Mouse (Mus musculus) CH12.LX (cell line): ENCODE data around the gene Babam1. TPM values are rescaled to one million over a fixed set of nuclear protein-coding genes. Genes with fewer than 3 reads are reported as not detected.
"Not testable (repeated sequence)": the region's sequence is repeated elsewhere in the genome, so short reads cannot be mapped to it uniquely, and the experiment has no call there.

ENCODE experiments used
- DNase-seq: peaks from one replicate; pipeline ENCODE4 v3.0.0-alpha.2; 2013; ENCODE audit errors: extremely low read depth
- H3K27ac ChIP-seq: 2 replicates; pipeline ENCODE4 v1.5.1; 2012; ENCODE audit warnings: low read depth, mild to moderate bottlenecking, control low read depth, moderate library complexity; ENCODE audit not compliant: insufficient read depth
- H3K27me3 ChIP-seq: replicated peaks from 2 replicates; pipeline ENCODE3; 2012; ENCODE audit warnings: inconsistent platforms
- H3K36me3 ChIP-seq, 2 experiments: replicated peaks in 1 of 2; 2 replicates each; pipeline versions ENCODE3 to v1.6.1; 2012; ENCODE audit warnings: inconsistent platforms in 1 of 2, low read length in 1 of 2, mild to moderate bottlenecking in 1 of 2, mixed read lengths in 1 of 2, moderate library complexity in 1 of 2; ENCODE audit not compliant: control insufficient read depth in 1 of 2, insufficient read depth in 1 of 2
- H3K4me1 ChIP-seq, 2 experiments: 2 replicates each; pipeline ENCODE4 v1.6.1; 2012; ENCODE audit warnings: inconsistent platforms in 1 of 2, moderate library complexity in 1 of 2; ENCODE audit not compliant: insufficient read depth in 2 of 2, control insufficient read depth in 1 of 2
- H3K4me2 ChIP-seq: 2 replicates; pipeline ENCODE4 v1.6.1; 2012; ENCODE audit warnings: low read depth, mild to moderate bottlenecking, control low read depth; ENCODE audit not compliant: poor library complexity, insufficient read depth, severe bottlenecking
- H3K4me3 ChIP-seq, 3 experiments: fragments of 150-350 bp in 1 of 3; sonication (generic) in 1 of 3; replicated peaks in 1 of 3; 2 replicates each; pipeline versions ENCODE3 to v1.5.1; 2011 to 2012; ENCODE audit warnings: low read depth in 2 of 3, low read length in 2 of 3, mild to moderate bottlenecking in 2 of 3, moderate library complexity in 2 of 3, control low read depth in 1 of 3, improper control_type of control experiment in 1 of 3, inconsistent platforms in 1 of 3, mixed read lengths in 1 of 3; ENCODE audit not compliant: poor library complexity in 1 of 3
- H3K79me2 ChIP-seq: replicated peaks from 2 replicates; pipeline ENCODE4 v1.6.1; 2012; ENCODE audit warnings: mild to moderate bottlenecking, moderate library complexity; ENCODE audit not compliant: control insufficient read depth, poor library complexity, insufficient read depth, severe bottlenecking; ENCODE audit errors: extremely low read depth
- H3K9ac ChIP-seq: 2 replicates; pipeline ENCODE4 v1.6.1; 2012; ENCODE audit warnings: low read depth, mild to moderate bottlenecking, control low read depth, moderate library complexity; ENCODE audit not compliant: insufficient read depth
- H3K9me3 ChIP-seq: replicated peaks from 2 replicates; pipeline ENCODE3; 2012; ENCODE audit warnings: low read length, inconsistent platforms, mixed read lengths
- CHD1 ChIP-seq: IDR thresholded peaks from 2 replicates; pipeline ENCODE4 v1.6.1; 2012; ENCODE audit warnings: low read depth, low read length, improper control_type of control experiment, inconsistent platforms
- ELF1 ChIP-seq: IDR thresholded peaks from 2 replicates; pipeline ENCODE4 v1.6.1; 2014; ENCODE audit warnings: low read depth, mild to moderate bottlenecking, inconsistent platforms, low read length, improper control_type of control experiment
- EP300 ChIP-seq: IDR thresholded peaks from 2 replicates; pipeline ENCODE4 v1.6.1; 2011; ENCODE audit warnings: low read length, improper control_type of control experiment
- ETS1 ChIP-seq: conservative IDR thresholded peaks from 2 replicates; pipeline ENCODE4 v1.6.1; 2012; ENCODE audit warnings: low read depth, mild to moderate bottlenecking, inconsistent platforms, low read length, improper control_type of control experiment, moderate library complexity
- GABPA ChIP-seq: IDR thresholded peaks from 2 replicates; pipeline ENCODE4 v1.6.1; 2012; ENCODE audit warnings: low read depth, low read length, improper control_type of control experiment, inconsistent platforms; ENCODE audit not compliant: insufficient replicate concordance
- JUN ChIP-seq: IDR thresholded peaks from 2 replicates; pipeline ENCODE4 v1.6.1; 2011; ENCODE audit warnings: low read depth, mild to moderate bottlenecking, low read length, improper control_type of control experiment, moderate library complexity; ENCODE audit not compliant: insufficient read depth
- MXI1 ChIP-seq: IDR thresholded peaks from 2 replicates; pipeline ENCODE4 v1.6.1; 2011; ENCODE audit warnings: mild to moderate bottlenecking, low read depth, low read length, improper control_type of control experiment
- NELFE ChIP-seq: IDR thresholded peaks from 2 replicates; pipeline ENCODE4 v1.6.1; 2011; ENCODE audit warnings: low read depth, low read length, improper control_type of control experiment
- POLR2A ChIP-seq: IDR thresholded peaks from 2 replicates; pipeline ENCODE4 v1.6.1; 2011; ENCODE audit warnings: low read depth, mild to moderate bottlenecking, improper control_type of control experiment, low read length
- POLR2AphosphoS2 ChIP-seq: IDR thresholded peaks from 2 replicates; pipeline ENCODE4 v1.6.1; 2011; ENCODE audit warnings: low read depth, low read length, improper control_type of control experiment
- RAD21 ChIP-seq: IDR thresholded peaks from 2 replicates; pipeline ENCODE4 v1.6.1; 2011; ENCODE audit warnings: low read depth, mild to moderate bottlenecking, low read length, improper control_type of control experiment, moderate library complexity
- RCOR1 ChIP-seq: conservative IDR thresholded peaks from 2 replicates; pipeline ENCODE4 v1.6.1; 2012; ENCODE audit warnings: low read depth, mild to moderate bottlenecking, inconsistent platforms, low read length, improper control_type of control experiment
- SIN3A ChIP-seq: IDR thresholded peaks from 2 replicates; pipeline ENCODE4 v1.6.1; 2012; ENCODE audit warnings: low read length, improper control_type of control experiment, inconsistent platforms
- SMC3 ChIP-seq: IDR thresholded peaks from 2 replicates; pipeline ENCODE4 v1.6.1; 2011; ENCODE audit warnings: low read depth, low read length, improper control_type of control experiment
- TBP ChIP-seq: conservative IDR thresholded peaks from 2 replicates; pipeline ENCODE4 v1.6.1; 2011; ENCODE audit warnings: low read depth, low read length, improper control_type of control experiment
- USF2 ChIP-seq: conservative IDR thresholded peaks from 2 replicates; pipeline ENCODE4 v1.6.1; 2011; ENCODE audit warnings: low read depth, low read length, improper control_type of control experiment
- ZC3H11A ChIP-seq: IDR thresholded peaks from 2 replicates; pipeline ENCODE4 v1.6.1; 2012; ENCODE audit warnings: low read depth, mild to moderate bottlenecking, inconsistent platforms, low read length, improper control_type of control experiment
- ZKSCAN1 ChIP-seq: IDR thresholded peaks from 2 replicates; pipeline ENCODE4 v1.6.1; 2012; ENCODE audit warnings: low read depth, inconsistent platforms, low read length, improper control_type of control experiment, borderline replicate concordance
- ZMIZ1 ChIP-seq: IDR thresholded peaks from 2 replicates; pipeline ENCODE4 v1.6.1; 2012; ENCODE audit warnings: low read depth, mild to moderate bottlenecking, inconsistent platforms, low read length, improper control_type of control experiment
- ZNF384 ChIP-seq: IDR thresholded peaks from 2 replicates; pipeline ENCODE4 v1.6.1; 2012; ENCODE audit warnings: low read depth, low read length, improper control_type of control experiment, inconsistent platforms
- dilution Hi-C: fragments of 300-500 bp; cut with MboI; formaldehyde crosslinking; loops from 2 replicates; pipeline ENCODE4 v1.14.3; 2020; ENCODE audit warnings: low sequenced_read_pairs; ENCODE audit not compliant: extremely low pct_unique_long_range_greater_than_20kb, extremely low pct_ligation_motif_present
- in situ Hi-C: fragments of 300-500 bp; cut with MboI; formaldehyde crosslinking; loops from 3 replicates; pipeline ENCODE4 v1.14.3; 2019; ENCODE audit warnings: low sequenced_read_pairs, low pct_ligation_motif_present, low pct_unique_long_range_greater_than_20kb, mixed read lengths
- polyA plus RNA-seq: library from polyadenylated mRNA; unstranded; fragments of >175 nt; gene quantifications from 2 replicates; pipeline ENCODE4 v1.2.1, GENCODE M21; 2012; ENCODE audit warnings: low read depth; ENCODE audit not compliant: insufficient read length
- total RNA-seq, 2 experiments: library from RNA; depleted of rRNA; stranded (reverse); fragments of 300-350 nt in 1 of 2; fragments of >200 nt in 1 of 2; gene quantifications; 2 replicates each; pipeline ENCODE4 v1.2.3; 2012 to 2014

The Babam1 gene
- total and polyA plus RNA-seq, 3 experiments, result 56.7 to 137 (median 67.3) TPM

DNA sequence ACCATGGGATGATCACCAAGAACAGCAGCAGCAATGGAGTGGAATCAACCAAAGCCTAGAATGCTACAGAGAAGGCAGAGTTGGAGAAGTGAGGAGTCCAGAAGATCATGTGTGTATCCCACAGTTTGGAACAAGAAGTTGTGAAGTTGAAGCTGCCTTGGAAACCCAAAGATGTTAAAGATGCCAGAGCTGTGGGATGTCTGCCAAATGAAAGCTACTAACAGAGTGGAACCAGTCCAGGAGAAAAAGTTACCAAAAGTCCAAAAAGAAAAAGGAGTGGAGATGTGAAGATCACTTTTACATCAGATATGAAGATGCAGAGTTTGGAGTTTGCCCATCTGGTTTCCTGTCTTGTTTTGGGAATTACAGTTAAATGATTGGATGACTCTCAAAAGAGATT, 25.5 kb downstream of the Babam1 start:
- in situ Hi-C loops (no loop called here), dilution Hi-C loops (no loop called here)
- H3K4me1 ChIP-seq, result no peaks in the 10 kb centered on the region
- TF ChIP-seq ZKSCAN1 (no peak), EP300 (no peak), ETS1 (no peak), GABPA (no peak), SMC3 (no peak), JUN (no peak), USF2 (no peak), SIN3A (no peak), TBP (no peak), RAD21 (no peak), MXI1 (no peak), POLR2AphosphoS2 (no peak), CHD1 (no peak), ELF1 (no peak), ZC3H11A (no peak), POLR2A (no peak), ZNF384 (no peak), RCOR1 (no peak), ZMIZ1 (no peak), NELFE (no peak)
- TF ChIP-seq, all 38 proteins: peak for 0
- Histone ChIP-seq H3K4me2 (no peak overlapping the region), H3K79me2 (no peaks in the 10 kb centered on the region), H3K4me3 (no peak overlapping the region), H3K27me3 (peaks cover 20% of the 10 kb centered on the region), H3K36me3 (no peaks in the 10 kb centered on the region), H3K9ac (no peak overlapping the region), H3K27ac (no peak overlapping the region), H3K9me3 (peaks cover 22% of the 10 kb centered on the region)
- DNase-seq, result no peak

DNA sequence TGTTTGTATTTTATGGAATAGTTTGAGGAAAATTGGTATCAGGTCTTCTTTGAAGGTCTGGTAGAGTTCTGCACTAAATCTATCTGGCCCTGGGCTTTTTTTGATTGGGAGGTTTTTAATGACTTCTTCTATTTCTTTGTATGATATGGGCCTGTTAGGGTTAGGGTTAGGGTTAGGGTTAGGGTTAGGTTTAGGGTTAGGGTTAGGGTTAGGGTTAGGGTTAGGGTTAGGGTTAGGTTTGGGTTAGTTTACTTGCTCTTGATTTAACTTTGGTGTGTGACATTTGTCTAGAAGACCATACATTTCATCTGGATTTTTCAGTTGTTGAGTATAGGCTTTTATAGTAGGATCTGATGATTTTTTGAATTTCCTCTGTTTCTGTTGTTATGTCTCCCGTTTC, 36.3 kb downstream of the Babam1 start:
- H3K4me1 ChIP-seq, H3K4me3 ChIP-seq, H3K9me3 ChIP-seq, dilution Hi-C loops, H3K9ac ChIP-seq, H3K36me3 ChIP-seq, DNase-seq, H3K4me2 ChIP-seq, H3K79me2 ChIP-seq, H3K27me3 ChIP-seq, H3K27ac ChIP-seq: not testable (repeated sequence)
- in situ Hi-C loops, result loop anchor here (5.0 kb wide), 1 partner anchor 34 kb away; the partner anchor contains the start of gene Dda1
